Mouse (Mus musculus): ENCODE measurements around the gene Ascc1. TPM values are rescaled to one million over a fixed set of nuclear protein-coding genes. Genes with fewer than 3 reads are reported as not detected.
A peak's percentile ranks its signal among the peaks of the same experiment; 100 is the strongest.
"Not testable (repeated sequence)": the region's sequence is repeated elsewhere in the genome, so short reads cannot be mapped to it uniquely, and the experiment has no call there.

Ascc1 gene
- polyA plus RNA-seq, 1 experiment from 2014 or later = 41.9 TPM

DNA sequence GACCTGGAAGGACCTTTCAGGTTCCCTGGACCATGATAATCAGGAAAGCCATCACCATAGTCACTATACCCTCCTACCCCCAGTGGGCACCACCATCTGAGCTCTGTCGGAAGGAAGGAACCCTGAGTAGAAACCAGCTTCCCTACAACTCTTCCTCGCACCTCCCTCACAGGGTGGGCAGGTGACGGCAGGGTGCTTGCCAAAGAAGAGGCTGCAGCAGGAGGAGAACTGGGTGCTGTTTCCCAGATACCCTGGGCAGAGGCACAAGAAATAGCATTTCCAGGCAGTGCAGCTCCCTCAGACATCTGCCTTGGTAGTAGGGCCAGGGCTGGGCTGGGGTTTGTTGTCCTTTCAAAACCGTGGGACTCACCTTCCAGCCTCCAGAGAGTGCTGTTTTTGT, 118.0 kb downstream of the Ascc1 start:
- Histone ChIP-seq H3K4me2 (replicated peaks) (no peak overlapping the region), H3K4me3 (no peak overlapping the region), H3K9me3 (no peaks in the 10 kb centered on the region), H3K27me3 (no peaks in the 10 kb centered on the region), H3K4me1 (peaks cover 12% of the 10 kb centered on the region), H3K36me3 (no peaks in the 10 kb centered on the region), H3K27ac (no peak overlapping the region), H3K9ac (no peak overlapping the region)
- 79% methylated on average over 4 of the region's 4 CpGs for WGBS
- no peak for ATAC-seq (ENCODE audit: insufficient number of reproducible peaks, insufficient read depth, low FRiP score, low TSS enrichment)

DNA sequence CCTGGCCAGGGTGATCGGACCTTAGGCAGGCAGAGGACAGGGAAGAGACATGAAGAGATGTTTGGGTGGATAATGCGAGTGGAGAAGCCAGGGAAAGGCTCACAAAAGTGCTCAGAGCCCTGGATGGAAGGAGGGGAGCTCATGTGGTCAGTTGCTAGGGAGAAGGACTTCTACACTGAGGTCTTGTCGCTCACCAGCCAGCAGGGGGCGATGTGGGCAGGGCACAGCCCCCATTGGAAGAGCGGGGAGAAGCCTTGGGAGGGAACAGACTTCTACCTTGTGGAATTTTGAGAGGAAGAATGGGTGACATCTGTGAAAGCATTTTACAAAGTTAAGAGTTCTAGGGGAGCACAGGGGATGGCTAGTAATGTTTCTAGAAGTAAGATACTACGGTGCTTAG, 121.5 kb downstream of the Ascc1 start:
- 62% methylated on average over 6 of the region's 6 CpGs for WGBS
- no peaks in the 10 kb centered on the region for H3K27me3 ChIP-seq
- no peaks in the 10 kb centered on the region for H3K36me3 ChIP-seq
- no peak overlapping the region for H3K4me2 ChIP-seq (replicated peaks)
- H3K9me3 ChIP-seq = no peaks in the 10 kb centered on the region
- no peak overlapping the region for H3K27ac ChIP-seq
- H3K4me1 ChIP-seq = peaks cover 6% of the 10 kb centered on the region; the same call in 1 of the 2 replicates
- ATAC-seq (ENCODE audit: insufficient number of reproducible peaks, insufficient read depth, low FRiP score, low TSS enrichment) = peak; percentile 12; the same call in 1 of the 2 replicates
- no peak overlapping the region for H3K4me3 ChIP-seq
- H3K9ac ChIP-seq = no peak overlapping the region

DNA sequence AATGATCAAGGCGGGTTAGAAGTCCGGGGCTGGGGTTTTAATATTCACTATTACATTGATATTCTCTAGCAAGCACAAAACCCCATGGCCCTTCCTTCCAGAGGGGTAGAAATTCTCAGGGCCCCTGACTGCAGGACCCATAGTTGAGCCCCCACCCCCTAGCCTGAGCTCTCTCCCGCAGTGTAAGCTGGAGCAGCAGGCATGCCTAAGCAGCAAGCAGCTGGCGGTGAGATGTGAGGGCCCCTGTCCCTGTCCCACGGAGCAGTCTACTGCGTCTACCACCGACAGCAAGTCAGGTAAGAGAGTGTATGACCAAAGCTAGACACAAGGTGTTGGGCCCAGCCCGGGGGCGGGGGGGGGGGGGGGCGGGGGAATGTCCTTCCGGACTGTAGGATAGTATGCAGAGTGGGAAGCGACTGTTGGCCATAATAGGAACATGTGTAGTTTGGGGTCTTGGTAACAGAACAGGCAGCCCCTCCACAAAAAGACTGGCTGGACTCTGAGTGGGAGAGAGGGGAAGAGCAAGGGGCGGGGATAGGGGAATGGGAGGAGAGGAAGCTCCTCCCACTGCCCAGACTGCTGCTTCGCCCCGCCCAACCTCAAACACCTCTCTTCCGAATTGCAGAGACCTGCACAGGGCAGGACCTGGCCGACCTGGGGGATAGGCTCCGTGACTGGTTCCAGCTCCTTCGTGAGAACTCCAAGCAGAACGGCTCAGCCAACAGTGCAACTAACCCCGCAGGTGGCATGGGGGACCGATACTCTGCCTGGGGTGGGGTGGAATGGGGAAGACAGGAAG, 123.1 kb downstream of the Ascc1 start:
- H3K27ac ChIP-seq = no peak overlapping the region
- no peaks in the 10 kb centered on the region for H3K9me3 ChIP-seq
- ATAC-seq (ENCODE audit: insufficient number of reproducible peaks, insufficient read depth, low FRiP score, low TSS enrichment) = 0 out of 2 replicates have a peak, but pooled peaks have one; percentile 35
- H3K4me3 ChIP-seq = no peak overlapping the region
- H3K9ac ChIP-seq = no peak overlapping the region
- peaks cover 6% of the 10 kb centered on the region; the same call in 1 of the 2 replicates for H3K4me1 ChIP-seq
- no peaks in the 10 kb centered on the region for H3K36me3 ChIP-seq
- H3K4me2 ChIP-seq (replicated peaks) = peak overlapping the region; percentile 33
- H3K27me3 ChIP-seq = no peaks in the 10 kb centered on the region
- 20% methylated on average over 22 of the region's 22 CpGs for WGBS

DNA sequence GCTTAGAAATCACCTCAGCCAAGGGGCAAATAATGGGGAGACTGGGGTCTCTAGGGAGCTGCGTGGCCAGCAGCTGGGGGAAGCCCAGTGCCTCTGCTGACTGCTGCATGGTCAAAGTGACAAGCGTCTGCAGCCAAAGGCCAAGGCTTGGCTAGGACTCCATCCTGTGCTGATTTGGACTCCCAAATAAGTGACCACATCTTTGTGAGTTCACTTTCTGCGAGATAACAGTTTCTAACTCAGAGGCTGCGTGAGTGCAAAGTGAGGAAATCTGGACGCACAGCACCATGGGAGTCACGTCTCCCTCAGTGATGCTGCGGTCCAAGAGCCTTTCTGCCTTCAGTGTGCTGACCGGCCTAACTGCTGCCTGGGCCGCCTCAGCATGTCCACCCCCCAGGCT, 125.7 kb downstream of the Ascc1 start:
- 84% methylated on average over 9 of the region's 9 CpGs for WGBS
- H3K9ac ChIP-seq = no peak overlapping the region

GRCm38 (mm10) chr10:60130504-60130903, 127.9 kb downstream of the Ascc1 start:
- no peak for ATAC-seq (ENCODE audit: insufficient number of reproducible peaks, insufficient read depth, low FRiP score, low TSS enrichment)
- Histone ChIP-seq H3K27me3 (no peaks in the 10 kb centered on the region), H3K4me3 (no peak overlapping the region), H3K36me3 (no peaks in the 10 kb centered on the region), H3K27ac (no peak overlapping the region), H3K4me2 (replicated peaks) (no peak overlapping the region), H3K9ac (no peak overlapping the region), H3K4me1 (peaks cover 18% of the 10 kb centered on the region), H3K9me3 (no peaks in the 10 kb centered on the region)
- WGBS = 83% methylated on average over 4 of the region's 4 CpGs

More for the DNA sequence above, 125.7 kb downstream of the Ascc1 start:
- peaks cover 9% of the 10 kb centered on the region for H3K4me1 ChIP-seq
- no peak for ATAC-seq (ENCODE audit: insufficient number of reproducible peaks, insufficient read depth, low FRiP score, low TSS enrichment)
- H3K36me3 ChIP-seq = no peaks in the 10 kb centered on the region
- no peak overlapping the region for H3K4me3 ChIP-seq
- H3K4me2 ChIP-seq (replicated peaks) = no peak overlapping the region
- H3K27me3 ChIP-seq = no peaks in the 10 kb centered on the region
- H3K27ac ChIP-seq = no peak overlapping the region
- H3K9me3 ChIP-seq = no peaks in the 10 kb centered on the region

DNA sequence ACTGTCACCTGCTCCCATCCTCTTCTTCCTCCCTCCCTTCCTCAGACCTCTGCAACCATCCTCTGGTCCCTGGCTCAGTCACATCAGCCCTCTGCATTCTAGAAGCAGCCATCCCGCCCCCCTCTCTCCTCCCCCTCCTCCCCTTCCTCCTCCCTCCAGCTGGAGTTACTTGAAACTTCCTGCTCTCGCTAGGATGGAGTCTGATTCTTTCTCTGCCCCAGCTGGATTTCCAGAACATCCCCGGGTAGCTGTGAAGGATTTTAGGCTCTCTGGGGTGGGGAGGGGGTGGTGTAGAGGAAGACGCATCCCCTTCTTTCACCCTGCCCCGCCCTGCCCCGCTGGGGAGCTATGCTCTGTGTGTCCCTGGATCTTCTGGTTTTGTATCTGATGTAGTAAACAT, 130.9 kb downstream of the Ascc1 start:
- ATAC-seq (ENCODE audit: insufficient number of reproducible peaks, insufficient read depth, low FRiP score, low TSS enrichment) = no peak
- Histone ChIP-seq H3K27ac (peak overlapping the region; percentile 60), H3K4me3 (no peak overlapping the region), H3K27me3 (no peaks in the 10 kb centered on the region), H3K36me3 (no peaks in the 10 kb centered on the region), H3K9me3 (no peaks in the 10 kb centered on the region), H3K9ac (no peak overlapping the region), H3K4me2 (replicated peaks) (peak overlapping the region; percentile 22), H3K4me1 (peaks cover 12% of the 10 kb centered on the region)
- 18% methylated on average over 6 of the region's 6 CpGs for WGBS

- 45% methylated on average over 9 of the region's 9 CpGs for WGBS
- no peak; the same call in 1 of the 2 replicates for ATAC-seq (ENCODE audit: insufficient number of reproducible peaks, insufficient read depth, low FRiP score, low TSS enrichment)
- no peaks in the 10 kb centered on the region for H3K36me3 ChIP-seq
- 0 out of 2 replicates have a peak overlapping the region, but pooled peaks have one; percentile 22 for H3K4me2 ChIP-seq (replicated peaks)
- H3K9me3 ChIP-seq = no peaks in the 10 kb centered on the region
- H3K27me3 ChIP-seq = no peaks in the 10 kb centered on the region
- H3K4me1 ChIP-seq = peaks cover 12% of the 10 kb centered on the region
- no peak overlapping the region for H3K9ac ChIP-seq
- H3K4me3 ChIP-seq = no peak overlapping the region
- H3K27ac ChIP-seq = no peak overlapping the region; the same call in 1 of the 2 replicates
Observed at GRCm38 (mm10) chr10:60134201-60134600, 131.6 kb downstream of the Ascc1 start.

GRCm38 (mm10) chr10:60136010-60136409, 133.4 kb downstream of the Ascc1 start:
- 32% methylated on average over 1 of the region's 1 CpGs for WGBS
- H3K36me3 ChIP-seq; H3K4me3 ChIP-seq; H3K27me3 ChIP-seq; H3K9ac ChIP-seq; H3K9me3 ChIP-seq; ATAC-seq (ENCODE audit: insufficient number of reproducible peaks, insufficient read depth, low FRiP score, low TSS enrichment); H3K4me2 ChIP-seq (replicated peaks); H3K27ac ChIP-seq: not testable (repeated sequence)
- peaks cover 12% of the 10 kb centered on the region for H3K4me1 ChIP-seq

- Histone ChIP-seq H3K36me3 (no peaks in the 10 kb centered on the region), H3K9me3 (no peaks in the 10 kb centered on the region), H3K4me1 (peaks cover 12% of the 10 kb centered on the region), H3K4me3 (no peak overlapping the region), H3K27me3 (no peaks in the 10 kb centered on the region), H3K27ac (no peak overlapping the region), H3K4me2 (replicated peaks) (no peak overlapping the region), H3K9ac (no peak overlapping the region)
- no peak for ATAC-seq (ENCODE audit: insufficient number of reproducible peaks, insufficient read depth, low FRiP score, low TSS enrichment)
- WGBS = 71% methylated on average over 7 of the region's 7 CpGs
Observed at GRCm38 (mm10) chr10:60136935-60137334, 134.3 kb downstream of the Ascc1 start.

GRCm38 (mm10) chr10:60138680-60139079, 136.1 kb downstream of the Ascc1 start:
- Histone ChIP-seq H3K9ac (no peak overlapping the region), H3K36me3 (no peaks in the 10 kb centered on the region), H3K27ac (no peak overlapping the region), H3K4me3 (no peak overlapping the region), H3K27me3 (no peaks in the 10 kb centered on the region), H3K4me2 (replicated peaks) (no peak overlapping the region), H3K4me1 (peaks cover 5% of the 10 kb centered on the region), H3K9me3 (no peaks in the 10 kb centered on the region)
- no peak for ATAC-seq (ENCODE audit: insufficient number of reproducible peaks, insufficient read depth, low FRiP score, low TSS enrichment)
- 93% methylated on average over 5 of the region's 5 CpGs for WGBS

DNA sequence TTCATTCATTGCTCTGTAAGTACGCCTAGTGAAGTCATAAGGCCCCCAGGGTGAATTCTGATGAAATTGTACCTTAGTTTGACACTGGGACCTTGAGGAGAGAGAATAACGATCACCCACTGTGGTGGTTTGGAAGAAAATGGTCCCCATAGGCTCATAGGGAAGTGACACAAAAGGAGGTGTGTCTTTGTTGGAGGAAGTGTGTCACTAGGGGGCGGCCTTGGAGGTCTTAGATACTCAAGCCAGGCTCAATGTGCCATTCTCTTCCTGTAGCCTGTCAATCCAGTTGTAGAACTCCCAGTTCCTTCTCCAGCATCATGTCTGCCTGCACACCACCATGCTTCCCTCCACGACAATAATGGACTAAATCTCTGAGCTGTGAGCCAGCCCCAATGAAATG, 138.1 kb downstream of the Ascc1 start:
- WGBS = 83% methylated on average over 4 of the region's 4 CpGs
- H3K36me3 ChIP-seq = no peaks in the 10 kb centered on the region

DNA sequence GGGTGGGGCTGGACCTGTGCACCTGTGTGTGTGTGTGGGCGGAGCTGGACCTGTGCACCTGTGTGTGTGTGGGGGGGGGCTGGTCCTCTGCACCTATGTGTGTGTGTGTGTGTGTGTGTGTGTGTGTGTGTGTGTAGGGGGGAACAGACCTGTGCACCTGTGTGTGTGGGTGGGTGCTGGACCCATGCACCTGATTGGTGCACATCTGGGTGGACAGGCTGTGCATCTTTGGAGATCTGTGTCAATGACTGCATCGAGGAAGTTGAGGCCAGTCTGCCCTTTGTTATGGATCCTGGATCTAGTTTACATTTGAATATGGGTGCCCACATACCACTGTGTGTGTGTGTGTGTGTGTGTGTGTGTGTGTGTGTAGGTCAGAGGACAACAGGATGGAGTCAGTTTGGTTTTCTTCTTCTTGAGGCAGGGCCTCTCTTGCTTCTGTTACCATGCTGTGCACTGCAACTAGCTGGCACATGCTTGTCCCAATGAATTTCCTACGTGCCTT, 139.1 kb downstream of the Ascc1 start:
- WGBS = 77% methylated on average over 2 of the region's 3 CpGs
- Histone ChIP-seq H3K27ac (no peak overlapping the region), H3K9ac (no peak overlapping the region), H3K27me3 (no peaks in the 10 kb centered on the region), H3K9me3 (no peaks in the 10 kb centered on the region), H3K4me2 (replicated peaks) (no peak overlapping the region), H3K36me3 (no peaks in the 10 kb centered on the region), H3K4me3 (no peak overlapping the region), H3K4me1 (no peaks in the 10 kb centered on the region)
- ATAC-seq (ENCODE audit: insufficient number of reproducible peaks, insufficient read depth, low FRiP score, low TSS enrichment) = no peak

More for the DNA sequence above, 138.1 kb downstream of the Ascc1 start:
- ATAC-seq (ENCODE audit: insufficient number of reproducible peaks, insufficient read depth, low FRiP score, low TSS enrichment) = no peak
- H3K4me2 ChIP-seq (replicated peaks) = no peak overlapping the region
- H3K27me3 ChIP-seq = no peaks in the 10 kb centered on the region
- H3K9me3 ChIP-seq = no peaks in the 10 kb centered on the region
- no peak overlapping the region for H3K27ac ChIP-seq
- no peaks in the 10 kb centered on the region for H3K4me1 ChIP-seq
- no peak overlapping the region for H3K4me3 ChIP-seq
- H3K9ac ChIP-seq = no peak overlapping the region

All from embryonic facial prominence, embryonic 12.5 days (tissue).